Mouse (Mus musculus): ENCODE measurements around the gene Osgepl1. TPM values are rescaled to one million over a fixed set of nuclear protein-coding genes. Genes with fewer than 3 reads are reported as not detected.
A peak's percentile ranks its signal among the peaks of the same experiment; 100 is the strongest.
"Not testable (repeated sequence)": the region's sequence is repeated elsewhere in the genome, so short reads cannot be mapped to it uniquely, and the experiment has no call there.

Osgepl1 gene
- total RNA-seq (2017), result 12.5 and 18.7 TPM in 2 replicates

- peak; percentile 97 for ATAC-seq (replicated peaks; ENCODE audit: low read depth, poor library complexity, severe bottlenecking)
Measured at GRCm38 (mm10) chr1:53312989-53313967, at the start of gene Osgepl1. Gene Osgepl1, plus strand, starts transcription at chr1:53313624.

GRCm38 (mm10) chr1:53264958-53265612, 48.3 kb upstream of the Osgepl1 start:
- ATAC-seq (replicated peaks; ENCODE audit: low read depth, poor library complexity, severe bottlenecking), result not testable (repeated sequence)

DNA sequence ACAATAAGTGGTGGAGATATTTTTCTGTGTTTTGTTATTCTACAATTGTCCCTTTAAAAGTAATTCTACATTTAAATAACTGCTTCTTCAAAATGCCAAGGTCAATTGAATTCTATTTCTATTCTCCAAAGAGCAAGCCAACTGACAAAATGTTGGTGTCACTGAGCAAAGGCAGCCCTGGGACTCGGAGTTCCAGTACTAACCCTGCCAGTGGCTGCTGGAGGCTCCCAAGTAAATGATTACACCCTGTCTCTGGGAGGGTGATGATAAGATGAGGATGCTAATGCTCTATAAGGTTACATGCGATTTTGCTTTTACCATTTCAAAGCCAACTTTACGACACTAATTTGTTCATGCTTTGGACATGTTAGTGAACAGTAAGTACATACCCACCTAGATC, 43.5 kb upstream of the Osgepl1 start:
- ATAC-seq (replicated peaks; ENCODE audit: low read depth, poor library complexity, severe bottlenecking), result no peak

DNA sequence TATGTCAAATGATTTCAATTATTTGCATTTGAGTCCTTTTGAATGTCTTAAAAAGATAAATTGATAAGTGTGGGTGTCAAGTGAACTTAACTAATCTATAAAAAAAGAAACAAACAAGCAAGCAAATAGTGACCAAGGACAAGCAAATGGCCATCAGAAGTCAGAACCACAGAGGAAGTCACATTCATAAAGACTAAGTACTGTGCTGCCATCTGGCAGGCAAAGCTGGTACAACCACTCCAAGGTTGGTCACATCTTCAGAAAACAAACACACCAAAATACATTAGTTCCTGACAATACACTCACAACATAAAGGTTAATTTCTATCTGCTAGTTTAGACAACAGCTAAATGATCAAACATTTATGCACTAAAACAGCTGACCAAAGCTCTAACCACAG, 40.8 kb upstream of the Osgepl1 start:
- peak; percentile 72; the same call in 1 of the 2 replicates for ATAC-seq (replicated peaks; ENCODE audit: low read depth, poor library complexity, severe bottlenecking)

- ATAC-seq (replicated peaks; ENCODE audit: low read depth, poor library complexity, severe bottlenecking), result no peak
Measured at GRCm38 (mm10) chr1:53291197-53291596, 22.2 kb upstream of the Osgepl1 start.

DNA sequence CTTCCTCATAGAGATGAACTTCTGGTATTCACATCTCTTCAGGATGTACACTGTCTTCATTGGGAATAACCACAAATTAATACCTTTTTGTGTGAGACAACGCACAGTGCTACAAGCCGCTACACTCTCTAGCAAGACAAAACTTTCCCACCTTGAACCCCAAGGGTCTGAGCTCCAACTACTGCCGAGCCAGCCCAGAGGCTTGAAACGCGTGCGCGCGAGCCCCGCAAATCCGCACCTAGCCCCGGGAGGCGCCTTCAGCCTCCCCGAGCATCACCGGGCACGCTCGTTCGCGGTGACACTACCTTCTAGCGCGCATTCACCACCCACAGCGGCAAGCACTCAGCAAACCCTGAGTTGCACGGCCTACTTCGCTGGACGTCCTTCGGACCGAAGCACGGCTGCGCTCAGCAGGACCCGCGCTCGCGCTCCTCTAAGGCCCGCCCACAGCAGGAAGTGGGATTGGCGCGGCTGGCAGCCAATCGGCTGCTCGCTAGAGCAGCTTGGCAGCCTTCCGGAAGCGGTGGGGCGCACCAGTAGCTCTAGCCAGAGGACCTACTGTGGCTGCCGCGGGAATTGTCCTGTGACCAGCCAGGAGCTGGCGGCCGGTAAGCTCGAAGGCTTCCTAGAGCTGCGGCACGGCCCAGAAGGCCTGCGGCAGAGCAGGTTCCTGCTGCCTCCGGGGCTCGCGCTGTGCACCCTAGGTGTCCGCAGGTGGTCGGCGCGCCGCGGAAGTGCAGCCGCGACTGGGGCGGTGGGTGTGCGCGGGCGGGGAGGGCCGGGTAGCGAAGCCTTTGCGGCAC, 16.6 kb upstream of the Osgepl1 start, which contains the start of the genes Pms1, Ormdl1 and Gm28778:
Gene Pms1 (minus strand): TSS at position 438 of the 803 bp plus-strand sequence.
Gene Ormdl1 (plus strand): TSS at position 515 of the 803 bp plus-strand sequence.
Gene Gm28778 (plus strand): TSS at position 531 of the 803 bp plus-strand sequence.
- peak; percentile 98 for ATAC-seq (replicated peaks; ENCODE audit: low read depth, poor library complexity, severe bottlenecking)

GRCm38 (mm10) chr1:53300506-53300905, 12.9 kb upstream of the Osgepl1 start:
- no peak for ATAC-seq (replicated peaks; ENCODE audit: low read depth, poor library complexity, severe bottlenecking)

GRCm38 (mm10) chr1:53321662-53322344, 8.4 kb downstream of the Osgepl1 start:
- ATAC-seq (replicated peaks; ENCODE audit: low read depth, poor library complexity, severe bottlenecking), result no peak

- no peak for ATAC-seq (replicated peaks; ENCODE audit: low read depth, poor library complexity, severe bottlenecking)
Measured at GRCm38 (mm10) chr1:53323254-53323653, 9.8 kb downstream of the Osgepl1 start.

GRCm38 (mm10) chr1:53324277-53324676, 10.9 kb downstream of the Osgepl1 start:
- no peak for ATAC-seq (replicated peaks; ENCODE audit: low read depth, poor library complexity, severe bottlenecking)

DNA sequence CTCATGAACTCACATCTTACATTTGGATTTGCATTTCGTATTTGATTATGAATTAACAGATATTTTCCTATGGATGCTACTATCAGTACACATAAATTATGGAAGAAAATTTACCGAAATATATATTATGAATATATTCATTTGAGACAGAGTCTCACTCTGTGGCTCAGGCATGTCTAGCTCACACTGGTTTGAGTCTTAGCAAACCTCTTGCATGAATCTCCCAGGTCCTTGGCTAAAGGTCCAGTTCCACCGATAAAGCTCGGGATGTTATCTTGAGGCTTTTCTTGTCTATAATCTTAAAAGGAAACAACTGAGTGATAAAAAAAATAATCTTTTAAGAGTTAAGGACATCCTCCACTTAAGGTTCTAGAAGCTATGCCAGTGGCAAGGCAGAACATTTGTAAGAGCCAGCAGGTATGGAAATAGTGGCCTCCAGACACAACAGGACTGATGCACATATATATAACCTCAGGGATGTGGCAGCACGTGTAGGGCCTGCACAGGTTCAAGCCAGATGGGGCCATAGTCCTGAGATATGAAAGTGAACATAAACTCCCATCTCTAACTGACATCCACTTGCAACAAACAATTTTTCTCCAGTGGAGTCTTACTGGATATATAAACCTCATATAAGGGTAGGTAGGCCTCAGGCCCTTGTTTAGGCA, 11.5 kb downstream of the Osgepl1 start:
- no peak for ATAC-seq (replicated peaks; ENCODE audit: low read depth, poor library complexity, severe bottlenecking)

- ATAC-seq (replicated peaks; ENCODE audit: low read depth, poor library complexity, severe bottlenecking), result not testable (repeated sequence)
Measured at GRCm38 (mm10) chr1:53333527-53333926, 20.1 kb downstream of the Osgepl1 start.

DNA sequence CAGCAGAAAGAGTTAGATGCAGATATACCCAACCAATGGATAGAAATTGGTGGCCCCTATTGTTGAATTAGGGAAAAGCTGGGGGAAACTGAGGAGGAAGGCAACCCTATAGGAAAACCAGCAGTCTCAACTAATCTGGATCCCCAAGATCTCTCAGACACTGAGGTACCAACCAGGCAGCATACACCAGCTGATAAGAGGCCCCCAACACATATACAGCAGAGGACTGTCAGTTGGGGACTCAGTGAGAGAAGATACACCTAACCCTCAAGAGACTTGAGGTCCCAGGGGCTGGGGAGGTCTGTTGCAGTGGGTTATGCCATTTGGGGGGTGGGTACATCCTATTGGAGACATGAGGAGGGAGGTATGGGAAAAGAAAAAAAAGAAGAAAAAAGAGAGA, 22.0 kb downstream of the Osgepl1 start:
- no peak for ATAC-seq (replicated peaks; ENCODE audit: low read depth, poor library complexity, severe bottlenecking)

GRCm38 (mm10) chr1:53337403-53337802, 24.0 kb downstream of the Osgepl1 start:
- ATAC-seq (replicated peaks; ENCODE audit: low read depth, poor library complexity, severe bottlenecking), result not testable (repeated sequence)

DNA sequence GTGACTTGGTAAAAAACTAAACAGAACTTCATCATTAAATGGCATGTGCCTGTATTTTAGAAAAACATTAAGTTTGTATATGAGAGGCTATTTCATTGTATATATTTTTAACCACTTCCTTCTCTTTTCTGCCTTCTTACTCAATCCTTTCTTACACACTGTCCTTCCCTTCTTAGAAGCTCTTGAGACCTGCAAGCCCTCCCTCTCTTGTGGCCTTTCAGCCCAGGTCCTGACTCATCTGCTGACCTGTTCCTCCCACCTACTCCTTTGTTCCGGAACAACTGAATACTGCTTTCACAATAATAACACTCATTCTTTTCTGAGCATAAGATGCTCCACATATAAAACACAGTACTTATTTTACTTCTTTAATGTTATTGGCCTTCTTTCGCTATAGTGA, 27.6 kb downstream of the Osgepl1 start:
- 0 out of 2 replicates have a peak, but pooled peaks have one; percentile 52 for ATAC-seq (replicated peaks; ENCODE audit: low read depth, poor library complexity, severe bottlenecking)

DNA sequence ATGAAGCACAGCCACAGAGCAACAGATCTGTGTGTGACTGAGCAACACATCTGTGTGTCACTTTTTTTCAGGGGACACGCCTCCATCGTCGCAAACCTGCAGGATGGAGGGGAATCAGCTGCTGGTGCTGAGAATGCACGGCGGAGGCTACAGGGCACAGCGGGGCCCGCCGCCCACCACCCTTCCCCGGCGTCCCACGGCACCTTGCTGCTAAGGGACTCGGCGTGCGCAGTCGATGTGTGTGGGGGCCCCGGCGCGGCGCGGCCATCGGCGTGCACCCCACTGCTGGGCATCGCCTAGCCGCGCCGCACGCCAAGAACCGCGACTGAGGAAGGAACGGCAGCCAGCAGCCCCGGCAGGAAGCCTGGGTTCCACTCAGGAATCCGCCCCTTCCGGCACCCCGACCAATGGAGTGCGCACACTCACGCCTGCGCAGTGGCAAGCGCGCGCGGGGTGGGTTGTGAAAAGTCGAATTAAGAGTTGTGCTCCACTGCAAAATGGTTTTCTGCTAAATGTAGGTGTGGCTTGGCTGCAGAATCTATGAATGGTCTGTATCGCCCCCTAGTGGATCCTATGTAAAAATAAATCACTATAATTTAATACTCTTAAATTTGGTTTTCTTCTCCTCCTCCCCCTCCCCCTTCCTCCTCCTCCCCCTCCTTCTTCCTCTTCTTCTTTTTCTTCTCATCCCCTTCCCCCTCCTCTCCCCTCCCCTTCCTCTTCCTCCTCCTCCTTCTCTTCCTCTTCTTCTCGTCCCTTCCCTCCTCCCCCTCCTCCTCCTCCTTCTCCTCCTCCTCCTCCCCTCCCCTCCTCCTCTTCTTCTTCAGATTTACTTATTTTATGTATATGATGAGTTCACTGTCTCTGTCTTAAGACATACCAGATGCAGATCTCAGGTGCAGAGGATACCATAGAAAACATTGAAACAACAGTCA, 39.2 kb downstream of the Osgepl1 start, which contains the start of the genes Asdurf, Gm28551 and Asnsd1:
Gene Asdurf (minus strand): TSS at position 293 of the 935 bp plus-strand sequence.
Gene Gm28551 (minus strand): TSS at position 341 of the 935 bp plus-strand sequence.
Gene Asnsd1 (minus strand): TSS at position 426 of the 935 bp plus-strand sequence.
- ATAC-seq (replicated peaks; ENCODE audit: low read depth, poor library complexity, severe bottlenecking), result peak; percentile 100

GRCm38 (mm10) chr1:53358988-53359387, 45.6 kb downstream of the Osgepl1 start:
- ATAC-seq (replicated peaks; ENCODE audit: low read depth, poor library complexity, severe bottlenecking), result no peak

Data from common myeloid progenitor, adult 5-6 weeks (primary cell).